Mouse (Mus musculus): ENCODE results near the gene Sap30bp.

Sap30bp gene

DNA sequence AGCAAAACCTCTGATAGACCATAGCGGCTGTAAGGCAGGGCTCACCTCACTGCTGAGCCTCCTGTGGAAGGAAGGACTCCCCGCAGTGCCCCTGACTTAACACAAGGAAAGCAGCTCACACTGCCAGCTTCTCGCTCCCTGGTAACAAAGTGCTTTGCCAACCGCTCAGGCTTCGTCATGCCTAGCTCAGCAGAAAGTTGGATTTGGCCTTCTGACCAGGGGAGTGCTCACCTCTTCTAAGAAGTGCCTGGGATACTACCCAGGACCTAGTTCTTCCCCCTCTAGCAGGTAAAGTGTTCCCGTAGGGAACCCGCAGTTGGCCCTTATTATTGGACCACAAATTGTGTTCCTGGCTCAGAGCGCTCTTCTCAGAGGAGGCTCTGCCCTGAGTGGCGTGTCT is 25.9 kb downstream of the Sap30bp start:
- DNase-seq, result peak; percentile 42 to 43

DNA sequence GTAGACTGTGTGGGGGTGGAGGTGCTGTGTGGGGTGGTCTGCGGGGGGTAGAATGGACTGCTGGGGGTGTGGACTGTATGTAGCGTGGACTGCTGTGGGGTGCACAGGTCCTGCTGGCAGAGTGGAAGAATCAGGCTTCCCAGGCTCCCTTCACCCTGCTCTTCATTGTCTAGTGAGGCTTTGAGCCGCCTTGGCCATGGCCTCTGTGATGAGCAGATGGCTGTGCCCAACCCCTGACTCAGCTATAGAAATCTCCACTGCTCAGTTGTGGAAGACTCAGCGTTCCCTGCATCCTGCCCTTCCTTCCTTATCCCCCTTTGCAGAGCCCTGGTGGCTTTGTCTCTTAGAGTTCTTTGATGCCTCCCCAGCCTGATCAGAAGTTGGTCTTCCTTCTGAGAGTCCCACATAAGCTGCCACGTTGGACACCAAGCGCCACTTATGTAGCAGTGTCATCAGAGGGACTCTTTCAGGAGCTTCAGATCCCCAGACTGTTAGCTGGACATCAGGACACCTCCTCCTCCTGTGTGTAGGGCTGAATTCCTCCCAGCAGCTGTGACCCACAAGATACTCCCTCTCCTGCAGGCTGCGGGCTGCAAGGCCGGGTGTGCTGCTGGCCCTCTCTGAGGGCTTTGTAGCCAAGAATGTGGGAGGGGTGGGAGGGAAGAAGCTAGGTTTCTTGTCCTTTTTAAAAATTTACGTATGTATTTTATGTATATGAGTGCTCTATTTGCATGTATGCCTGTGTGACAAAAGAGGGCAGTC is 29.8 kb downstream of the Sap30bp start:
- DNase-seq, result no peak

DNA sequence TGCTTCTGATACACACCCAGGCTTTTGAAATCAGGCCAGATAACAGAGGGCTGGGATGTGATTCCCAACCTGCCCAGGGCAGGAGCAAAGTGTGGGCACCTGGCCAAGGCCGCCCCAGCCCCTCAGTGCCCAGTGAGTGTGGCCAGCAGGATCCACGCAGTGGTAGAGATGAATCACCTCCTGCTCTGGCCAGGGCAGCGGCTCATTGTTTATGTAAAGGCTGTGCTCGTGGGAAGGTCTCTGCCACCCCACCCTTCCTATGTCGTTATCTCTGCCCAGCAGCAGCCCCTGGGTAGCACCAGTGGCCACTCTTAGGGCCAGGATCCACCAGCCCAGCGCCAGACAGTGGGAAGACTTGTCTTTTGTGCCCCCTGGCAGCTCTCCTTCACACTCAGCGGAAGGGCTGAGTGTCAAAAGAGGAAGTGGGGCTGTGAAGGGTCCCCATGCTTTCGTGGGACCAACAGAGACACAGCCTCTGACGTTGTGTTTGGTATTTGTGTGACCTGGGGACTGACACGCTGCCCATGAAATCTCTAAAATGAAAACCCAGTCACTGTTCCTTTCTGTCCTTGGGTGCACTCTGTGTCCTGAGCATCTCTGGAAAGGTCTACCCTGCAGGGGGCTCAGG is 32.0 kb downstream of the Sap30bp start:
- DNase-seq, result peak; percentile 41 to 44

DNA sequence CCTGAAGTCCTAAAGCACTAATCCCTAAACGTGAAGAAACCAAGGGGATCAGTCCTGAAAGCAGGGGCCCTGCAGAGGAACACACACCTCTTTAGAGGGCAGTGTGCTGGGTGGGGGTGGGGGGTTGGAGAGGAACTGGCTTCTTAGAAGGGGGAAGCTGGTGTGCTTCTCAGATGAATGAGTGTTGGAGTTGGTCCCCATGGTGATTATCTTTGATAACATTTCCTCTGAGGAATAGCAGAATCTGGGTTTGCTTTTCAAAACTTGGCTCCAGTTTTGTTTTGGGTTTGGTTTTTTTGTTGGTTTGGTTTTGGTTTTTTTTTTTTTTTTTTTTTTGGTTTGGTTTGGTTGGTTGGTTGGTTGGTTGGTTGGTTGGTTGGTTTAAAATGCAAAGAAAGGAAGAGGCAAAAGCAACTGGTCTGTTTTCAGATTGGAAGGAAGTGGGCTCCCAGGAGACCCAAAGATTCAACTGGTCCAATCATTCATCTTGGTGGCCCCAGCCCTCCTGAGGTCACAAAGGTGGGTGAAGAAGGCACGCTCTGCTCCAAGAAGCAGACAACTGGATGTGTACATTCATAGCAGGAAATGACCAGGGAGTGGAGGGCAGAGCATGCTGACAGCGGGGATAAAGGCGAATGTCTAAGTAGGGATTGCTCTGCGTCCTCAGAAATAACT is 35.8 kb downstream of the Sap30bp start:
- no peak for DNase-seq

DNA sequence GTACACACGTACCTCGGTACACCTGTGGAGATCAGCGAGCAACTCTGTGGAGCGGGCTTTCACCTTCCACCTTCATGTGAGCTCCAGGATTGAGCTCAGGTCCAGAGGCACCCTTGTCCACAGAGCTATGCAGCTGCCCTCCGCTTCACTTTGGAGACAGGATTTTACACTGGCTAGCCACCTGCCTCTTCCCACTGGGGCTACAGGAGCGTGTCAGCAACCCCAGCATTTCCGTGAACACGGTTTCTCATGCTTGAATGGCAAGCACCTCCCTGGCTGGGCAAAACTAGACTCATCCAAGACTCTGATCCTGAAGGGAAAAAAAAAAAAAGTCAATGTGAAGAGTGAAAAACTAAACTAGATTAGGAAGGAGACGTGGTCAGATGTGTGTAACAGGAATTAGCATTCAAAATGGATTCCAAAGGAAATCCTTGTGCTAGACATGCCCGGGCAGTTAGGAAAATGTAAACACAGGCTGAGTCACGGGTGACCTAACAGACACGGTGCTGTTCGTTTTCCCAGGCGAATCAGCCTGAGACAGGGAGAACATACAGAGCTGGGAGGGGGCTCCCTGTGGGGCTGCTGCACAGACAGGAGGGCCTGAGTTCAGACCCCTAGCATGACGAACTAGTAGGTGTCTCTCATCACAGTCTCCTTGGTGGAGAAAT is 37.1 kb downstream of the Sap30bp start:
- DNase-seq, result peak; percentile 44 to 46

DNA sequence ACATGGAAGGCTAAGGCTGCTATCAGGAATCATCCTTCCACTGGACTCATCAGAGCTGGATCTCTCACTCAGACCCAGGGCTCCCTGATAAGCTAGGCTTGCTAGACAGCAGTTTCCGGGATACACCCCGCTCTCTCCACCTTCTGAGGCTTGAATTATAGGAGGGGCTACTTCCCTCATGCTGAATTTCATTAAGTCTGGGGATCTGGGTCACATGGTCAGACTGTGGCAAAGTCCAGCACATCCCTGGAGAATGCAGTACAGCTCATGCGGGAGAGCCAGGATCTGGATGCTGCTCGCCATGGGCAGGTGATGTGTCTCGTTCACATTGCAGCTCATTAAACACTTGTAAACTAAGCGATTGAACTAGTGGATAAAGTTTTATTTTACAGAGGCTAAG is 37.9 kb downstream of the Sap30bp start:
- peak; percentile 46 to 54 for DNase-seq

DNA sequence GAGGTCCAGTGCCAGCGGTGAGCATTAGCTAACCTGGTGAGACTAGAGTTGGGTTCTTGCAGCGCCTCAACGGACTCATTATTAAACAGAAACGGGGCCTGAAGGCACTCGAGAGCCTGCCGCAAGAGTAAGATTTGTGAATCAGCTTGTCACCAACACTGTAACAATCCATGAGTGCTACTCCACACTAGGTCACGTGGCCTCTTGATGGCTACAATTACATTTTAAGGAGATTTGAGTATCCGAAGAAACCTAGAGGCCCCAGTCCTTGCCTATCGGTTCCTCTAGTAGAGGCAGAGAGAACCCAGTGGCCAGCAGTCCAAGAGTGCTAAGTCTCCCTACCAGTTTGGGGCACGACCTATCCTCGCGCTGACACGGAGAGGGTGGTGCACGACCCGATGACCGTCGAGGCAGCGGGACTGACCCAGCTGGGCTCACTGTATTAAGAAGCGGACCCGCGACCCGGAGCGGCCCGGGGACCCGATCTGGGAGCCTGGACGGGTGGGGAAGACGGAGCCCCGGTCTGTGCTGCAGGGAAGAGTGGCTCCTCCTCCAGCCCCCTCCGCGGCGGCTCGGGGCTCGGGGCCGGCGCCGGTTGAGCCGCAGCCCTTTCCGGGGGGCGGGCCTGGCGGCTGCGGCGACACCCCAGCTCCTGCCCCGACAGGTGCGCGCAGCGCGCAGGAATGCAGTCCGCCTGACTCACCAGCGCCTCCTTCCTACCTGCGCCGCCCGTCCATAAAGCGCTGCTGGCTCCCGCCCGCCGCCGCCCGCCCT is 41.4 kb downstream of the Sap30bp start, which contains the start of gene Itgb4:
Gene Itgb4 (plus strand): TSS at position 401 of the 774 bp plus-strand sequence.
- DNase-seq, result peak; percentile 61 to 82

DNA sequence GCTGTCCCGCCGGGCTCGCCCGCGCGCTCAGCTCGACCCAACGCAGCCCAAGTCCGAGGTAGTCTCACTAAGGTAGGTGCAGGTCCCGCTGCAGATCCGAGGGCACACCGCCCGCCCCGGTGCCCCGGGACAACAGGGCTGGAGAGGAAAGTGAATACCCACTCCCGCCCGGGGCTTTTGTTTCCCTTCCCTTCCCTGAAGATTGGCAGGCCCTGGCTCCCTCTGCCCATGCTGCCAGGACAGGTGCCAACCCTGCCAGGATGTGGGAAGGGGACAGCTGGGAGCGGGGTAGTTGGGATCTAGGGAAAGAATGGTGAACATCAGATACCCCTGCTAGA is 42.0 kb downstream of the Sap30bp start:
- DNase-seq, result no peak

DNA sequence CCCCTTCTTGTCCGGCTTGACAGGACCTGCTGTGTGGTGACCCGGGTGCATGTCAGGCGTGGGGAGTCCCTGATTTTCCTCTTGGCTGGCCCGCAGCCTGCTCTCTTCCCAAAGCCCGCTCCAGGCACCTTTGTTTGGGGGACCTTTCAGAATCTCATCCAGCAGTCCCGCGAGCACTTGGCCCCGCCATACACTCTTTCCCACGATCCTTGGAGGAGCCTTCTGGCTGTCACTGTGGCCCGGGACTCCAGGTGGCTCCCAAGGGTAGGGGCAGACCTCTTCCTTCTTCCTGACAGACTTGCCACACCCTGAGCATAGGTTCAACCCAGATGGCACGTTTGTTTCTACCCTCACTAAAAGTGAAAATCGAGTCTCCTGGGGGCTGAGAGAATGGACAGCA is 42.5 kb downstream of the Sap30bp start:
- DNase-seq, result no peak

DNA sequence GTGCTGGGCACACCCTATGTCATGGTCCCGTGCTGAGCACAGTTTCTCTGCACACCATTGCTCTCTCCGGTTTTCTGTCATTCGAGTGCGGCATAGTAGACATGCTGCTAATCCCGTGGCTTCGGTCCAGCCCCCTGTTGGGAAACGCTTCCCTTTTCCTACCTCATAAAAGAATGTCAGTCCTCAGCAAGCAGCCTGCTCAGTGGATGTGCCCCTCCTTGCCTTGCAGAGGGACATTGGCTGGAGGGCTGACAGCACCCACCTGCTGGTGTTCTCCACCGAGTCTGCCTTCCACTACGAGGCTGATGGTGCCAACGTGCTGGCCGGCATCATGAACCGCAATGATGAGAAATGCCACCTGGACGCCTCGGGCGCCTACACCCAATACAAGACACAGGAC is 49.4 kb downstream of the Sap30bp start:
- DNase-seq, result no peak

DNA sequence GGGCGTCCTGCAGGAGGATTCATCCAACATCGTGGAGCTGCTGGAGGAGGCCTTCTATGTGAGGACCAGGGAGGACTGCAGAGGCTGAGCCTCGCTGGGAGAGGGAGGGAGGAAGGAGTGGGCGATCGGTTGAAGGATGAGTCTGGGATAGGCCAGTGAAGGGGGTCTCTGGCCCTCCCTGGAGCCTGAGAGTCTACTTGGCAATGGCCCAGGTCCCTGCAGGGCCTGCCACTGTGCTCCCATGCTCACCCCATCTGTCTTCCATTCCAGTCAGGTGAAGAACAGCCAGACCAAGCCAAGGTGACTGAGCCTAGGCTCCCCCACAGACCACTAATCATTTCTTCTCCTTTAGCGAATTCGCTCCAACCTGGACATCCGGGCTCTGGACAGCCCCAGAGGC is 50.2 kb downstream of the Sap30bp start:
- no peak for DNase-seq

DNA sequence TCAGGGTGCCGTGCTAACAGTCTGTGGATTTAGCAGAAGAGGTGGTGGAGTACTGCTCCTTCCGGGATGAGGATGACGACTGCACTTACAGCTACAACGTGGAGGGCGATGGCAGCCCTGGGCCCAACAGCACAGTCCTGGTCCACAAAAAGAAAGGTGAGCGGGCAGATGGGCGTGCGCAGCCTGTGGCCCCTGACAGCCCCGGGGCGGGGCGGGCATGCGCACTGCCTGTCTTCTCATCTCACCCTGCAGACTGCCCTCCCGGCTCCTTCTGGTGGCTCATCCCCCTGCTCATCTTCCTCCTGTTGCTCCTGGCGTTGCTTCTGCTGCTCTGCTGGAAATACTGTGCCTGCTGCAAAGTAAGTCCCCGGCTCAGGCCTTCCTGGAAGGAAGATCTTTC is 56.6 kb downstream of the Sap30bp start:
- DNase-seq, result no peak

DNA sequence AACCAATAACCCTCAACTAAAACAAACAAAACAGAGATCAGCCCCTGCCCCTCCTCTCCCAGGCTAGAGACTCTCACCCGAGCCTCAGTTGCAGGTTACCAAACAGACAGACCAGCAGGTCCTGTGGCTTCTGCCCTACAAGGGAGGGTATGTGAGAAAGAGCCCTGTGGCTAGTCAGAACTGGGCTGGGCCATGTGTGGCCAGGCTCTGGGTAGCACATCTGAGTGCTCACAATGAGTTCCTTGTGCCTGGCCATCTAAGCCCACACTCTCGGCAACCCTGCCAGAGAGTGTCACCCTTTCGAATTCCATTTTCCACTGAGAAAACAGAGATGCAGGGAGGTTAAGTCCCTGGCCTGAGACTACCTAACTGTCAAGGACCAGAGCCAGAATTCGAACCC is 59.0 kb downstream of the Sap30bp start:
- DNase-seq, result no peak

DNA sequence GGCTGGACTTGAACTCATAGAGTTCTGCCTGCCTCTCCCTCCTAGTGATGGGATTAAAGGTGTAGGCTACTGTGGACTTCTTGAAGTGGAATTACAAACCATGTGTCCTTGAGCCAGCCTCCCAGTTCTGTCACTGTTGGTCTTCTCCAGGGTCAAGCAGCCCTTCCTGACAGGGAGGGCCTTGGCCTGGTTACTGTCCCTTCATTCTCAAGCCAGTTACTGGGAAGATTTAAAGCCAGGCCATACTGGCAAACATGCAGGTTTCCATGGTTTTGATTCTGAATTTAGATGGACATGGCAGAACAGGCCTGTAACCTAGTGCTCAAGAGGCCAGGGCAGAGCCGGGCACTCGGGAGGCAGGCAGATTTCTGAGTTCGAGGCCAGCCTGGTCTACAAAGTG is 62.2 kb downstream of the Sap30bp start:
- DNase-seq, result no peak

DNA sequence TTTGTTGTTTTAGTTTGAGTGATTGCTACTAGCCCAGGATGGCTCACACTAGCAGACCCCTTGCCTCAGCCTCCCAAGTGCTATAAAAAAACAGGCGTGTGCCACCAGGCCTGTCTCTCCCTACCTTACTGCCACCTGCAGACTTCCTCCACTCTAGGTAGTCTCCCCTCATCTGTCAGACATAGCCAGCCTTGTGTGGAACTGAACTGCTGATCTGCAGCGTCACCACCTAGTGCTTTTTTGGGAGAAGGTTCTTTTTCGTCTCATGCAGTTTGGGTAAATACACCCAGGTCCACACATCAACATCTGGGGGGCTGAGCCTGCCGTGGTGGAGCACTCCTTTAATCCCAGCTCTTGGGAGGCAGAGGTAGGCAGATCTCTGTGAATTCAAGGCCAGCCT is 64.0 kb downstream of the Sap30bp start:
- no peak for DNase-seq

DNA sequence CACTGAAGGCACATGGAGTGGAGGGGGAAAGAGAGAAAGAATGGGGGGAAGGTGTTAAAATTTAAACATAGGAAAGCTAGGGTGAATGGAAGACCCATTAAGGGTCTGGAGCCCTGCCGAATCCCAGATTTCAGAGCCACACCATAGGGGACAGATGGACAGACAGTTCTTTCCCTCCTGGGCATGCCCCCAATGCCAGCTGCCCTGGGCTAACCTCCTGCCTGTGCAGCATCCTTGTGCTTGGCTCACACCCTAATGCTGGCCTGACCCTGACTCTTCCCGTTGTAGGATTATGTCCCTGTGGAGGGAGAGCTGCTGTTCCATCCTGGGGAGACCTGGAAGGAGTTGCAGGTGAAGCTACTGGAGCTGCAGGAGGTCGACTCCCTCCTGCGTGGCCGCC is 64.6 kb downstream of the Sap30bp start:
- DNase-seq, result no peak

DNA sequence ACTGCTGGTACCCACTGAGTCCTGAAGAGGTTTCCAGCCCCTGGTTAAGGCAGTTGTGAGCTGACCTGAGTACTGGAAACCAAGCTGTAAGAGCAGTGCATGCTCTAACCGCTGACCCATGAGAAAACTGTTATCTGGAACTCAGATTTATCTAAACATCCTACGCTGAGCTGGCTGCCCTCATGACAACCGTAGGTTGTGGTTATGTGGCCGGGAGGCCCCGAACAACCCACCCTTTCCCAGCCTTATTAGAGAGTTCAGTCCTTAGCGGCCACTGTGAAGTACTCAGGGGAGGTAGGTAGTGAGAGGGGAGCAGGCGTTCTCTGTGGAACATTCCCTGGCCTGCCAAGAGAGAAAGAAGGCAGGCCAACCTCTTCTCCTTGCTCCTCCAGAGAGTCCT is 65.9 kb downstream of the Sap30bp start:
- DNase-seq, result no peak

DNA sequence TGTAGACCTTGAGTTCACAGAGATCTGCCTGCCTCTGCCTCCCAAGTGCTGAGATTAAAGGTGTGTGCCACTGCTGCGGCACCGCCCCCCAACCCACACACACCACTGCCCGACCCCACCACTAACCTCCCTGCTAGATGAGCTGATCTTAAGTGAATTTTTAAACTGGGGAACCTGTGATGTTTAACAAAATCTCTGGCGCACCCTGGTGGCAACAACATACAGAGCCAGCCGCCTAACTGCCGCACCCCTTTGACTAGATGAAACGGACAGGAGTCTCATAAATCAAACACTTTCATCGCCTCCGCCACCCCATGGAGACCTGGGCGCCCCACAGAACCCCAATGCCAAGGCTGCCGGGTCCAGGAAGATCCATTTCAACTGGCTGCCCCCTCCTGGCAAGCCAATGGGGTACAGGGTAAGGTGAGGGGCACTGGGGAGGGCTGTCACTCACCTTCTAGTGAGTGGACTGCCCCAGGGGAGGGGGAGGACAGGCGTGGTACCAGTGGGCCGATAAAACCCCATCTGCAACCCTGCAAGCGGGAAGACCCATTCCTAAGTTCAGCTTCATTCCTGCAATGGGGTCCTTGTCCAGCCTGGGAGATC is 66.6 kb downstream of the Sap30bp start:
- peak; percentile 81 to 92 for DNase-seq

DNA sequence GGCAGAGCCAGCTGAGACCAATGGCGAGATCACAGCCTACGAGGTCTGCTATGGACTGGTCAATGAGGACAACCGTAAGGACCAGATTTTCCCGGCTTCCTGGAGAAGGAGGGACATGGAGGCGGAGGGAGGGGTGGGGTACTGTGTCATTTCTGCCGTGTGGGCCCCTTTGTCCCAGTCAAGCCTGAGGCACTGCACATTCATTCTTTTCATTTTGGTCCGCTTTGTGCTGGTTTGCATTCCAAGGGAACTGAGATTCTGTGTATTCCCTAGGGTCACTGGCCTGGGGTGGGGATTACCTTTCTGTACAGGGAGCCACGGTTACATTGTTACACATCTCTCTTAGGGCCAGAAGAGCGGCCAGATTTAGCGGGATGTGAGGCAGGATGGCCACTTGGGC is 67.5 kb downstream of the Sap30bp start:
- DNase-seq, result no peak

DNA sequence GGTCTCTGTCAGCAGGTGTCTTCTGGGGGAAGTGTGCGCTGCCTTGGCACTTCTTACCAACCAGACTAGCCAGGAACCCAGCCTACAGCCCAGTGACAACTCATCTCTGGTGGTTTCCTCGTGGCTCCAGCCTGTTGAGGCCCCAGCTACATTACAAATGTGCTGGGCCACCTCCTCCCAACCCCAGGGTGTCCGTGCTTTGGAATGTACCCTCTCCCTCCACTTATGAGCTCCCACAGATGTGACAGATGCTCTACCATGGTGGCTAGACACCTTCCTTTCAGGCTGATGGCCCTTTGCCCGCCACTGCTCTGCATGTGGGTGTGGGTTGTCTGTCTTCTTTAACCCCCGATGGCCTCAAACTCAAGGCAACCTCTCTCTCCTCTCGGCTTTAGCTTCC is 68.6 kb downstream of the Sap30bp start:
- DNase-seq, result no peak

DNA sequence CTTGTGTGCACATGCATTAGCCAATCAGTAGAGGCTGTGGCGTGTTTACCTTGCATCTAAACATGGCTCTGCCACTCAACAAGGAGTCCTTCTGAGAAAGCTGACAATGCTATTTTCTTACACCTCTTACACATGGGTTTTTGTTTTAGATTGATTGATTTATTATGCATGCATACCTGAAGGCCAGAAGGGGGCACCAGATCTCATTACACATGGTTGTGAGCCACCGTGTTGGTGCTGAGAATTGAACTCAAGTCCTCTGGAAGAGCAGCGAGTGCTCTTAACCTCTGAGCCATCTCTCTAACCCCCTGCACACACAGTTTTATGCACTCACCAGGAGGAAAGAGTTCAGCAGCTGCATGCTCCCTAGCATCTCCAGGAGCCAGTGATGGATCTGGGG is 69.8 kb downstream of the Sap30bp start:
- no peak for DNase-seq

DNA sequence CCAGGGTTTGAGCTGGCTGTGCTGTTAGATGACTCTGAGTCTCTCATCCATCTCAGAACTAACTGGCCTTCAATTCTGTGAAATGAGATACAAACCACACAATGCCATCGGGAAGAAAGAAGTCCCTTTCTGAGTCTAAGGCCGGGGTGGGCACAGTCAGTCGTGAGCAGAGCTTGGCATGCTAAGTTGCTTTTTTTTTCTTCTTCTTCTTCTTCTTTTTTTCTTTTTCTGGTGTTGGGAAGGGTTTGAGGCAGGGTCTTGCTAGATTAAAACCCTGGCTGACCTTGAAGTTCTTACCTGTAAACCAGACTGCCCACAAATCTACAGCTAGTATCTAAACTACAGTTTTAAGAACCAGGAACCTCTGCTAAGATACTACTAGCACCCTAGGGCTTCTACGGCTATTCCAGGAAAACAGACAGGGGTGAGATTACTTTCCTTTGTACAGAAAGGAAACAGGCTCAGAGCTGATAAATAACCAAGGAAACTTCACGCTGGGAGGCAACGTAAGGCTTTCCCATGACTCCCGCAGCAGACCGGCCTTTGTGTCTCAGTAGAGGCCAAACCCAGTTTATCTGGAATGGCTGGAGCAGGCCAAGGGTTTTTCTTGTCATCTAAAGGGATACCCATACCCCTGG is 71.2 kb downstream of the Sap30bp start:
- no peak for DNase-seq
